ENCODE assay signal across 15 mouse cellular contexts in the genomic region with DNA sequence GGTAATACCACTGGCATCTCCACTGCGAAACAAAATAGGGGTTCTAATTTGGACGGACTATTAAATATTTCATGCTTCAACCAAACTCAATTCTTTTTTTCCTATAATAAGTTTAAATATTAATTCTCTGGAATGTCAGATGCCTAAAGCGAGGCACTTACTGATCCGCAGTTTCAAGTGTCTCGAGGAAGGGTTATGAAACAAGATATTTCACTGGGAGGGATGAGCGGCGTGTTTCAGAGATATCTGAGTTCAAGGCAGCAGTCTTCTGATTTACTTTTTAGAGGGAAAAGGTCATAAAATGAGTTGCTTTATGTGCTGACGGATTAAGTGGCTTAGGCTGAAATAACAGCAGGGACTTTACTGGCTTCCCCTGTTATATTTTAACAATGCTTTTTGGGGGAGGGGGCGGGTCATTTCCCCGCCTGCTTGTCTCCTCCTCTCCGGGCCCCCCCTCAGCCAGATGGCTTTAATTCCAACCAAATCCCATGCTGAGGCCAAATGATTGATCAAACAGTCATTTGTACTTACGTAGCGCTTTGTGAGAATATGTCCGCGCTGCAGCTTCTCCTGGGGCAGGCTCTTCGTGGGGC. TPM values are rescaled to one million over a fixed set of nuclear protein-coding genes. Genes with fewer than 3 reads are reported as not detected.
A peak's percentile ranks its signal among the peaks of the same experiment; 100 is the strongest.
DNase-seq lines count a peak whose midpoint lies in the region; ATAC-seq lines count a peak whose summit lies in the region.
"Had no signal": no experiment of that assay in that cellular context is flagged by ENCODE, and none has a peak within 500 bp of the region (broad histone marks: within the 10 kb centered on the region; RNA-seq: fewer than 3 reads in every experiment).

No protein-coding gene starts in this region.

- H3K27ac ChIP-seq in midbrain, embryonic 12.5 days (replicated peaks): no peak overlapping the region
- no peak overlapping the region for H3K27ac ChIP-seq in midbrain, embryonic 15.5 days
- H3K27ac ChIP-seq in limb, embryonic 10.5 days: peak overlapping the region; percentile 74; the same call in 1 of the 2 replicates
- H3K27ac ChIP-seq in hindbrain, embryonic 16.5 days (ENCODE audit: low read depth, low read length): no peak overlapping the region

- peak overlapping the region; percentile 16; the same call in 1 of the 2 replicates for H3K4me2 ChIP-seq in midbrain, embryonic 12.5 days (replicated peaks)
- no peak overlapping the region for H3K4me2 ChIP-seq in midbrain, embryonic 15.5 days
- no peak overlapping the region for H3K4me2 ChIP-seq in hindbrain, embryonic 16.5 days (ENCODE audit: low read length)
- H3K4me2 ChIP-seq: liver, embryonic 11.5 days had no signal

- 25% methylated on average over 16 of the region's 16 CpGs for WGBS in midbrain, embryonic 12.5 days
- 26% methylated on average over 16 of the region's 16 CpGs for WGBS in midbrain, embryonic 15.5 days
- 27% methylated on average over 16 of the region's 16 CpGs for WGBS in limb, embryonic 10.5 days
- WGBS in hindbrain, embryonic 16.5 days: 42% methylated on average over 16 of the region's 16 CpGs

- DNase-seq in embryo, embryonic 11 days: peak; percentile 66
- DNase-seq in embryo, embryonic 10.5 days (ENCODE audit: low spot score): no peak
- DNase-seq in limb, embryonic 10.5 days (ENCODE audit: low spot score): no peak
- DNase-seq in yolk sac, embryonic 10.5 days (ENCODE audit: low spot score): peak; percentile 33
- no peak for DNase-seq in lung, postnatal 25 days (ENCODE audit: low spot score)
- DNase-seq: adrenal gland, adult 8-10 months; cerebellum, adult 9-11 months; heart, postnatal 14 days; layer of hippocampus, postnatal 36 days; right cerebral cortex, postnatal 4 days had no signal

- no peaks in the 10 kb centered on the region for H3K36me3 ChIP-seq in midbrain, embryonic 12.5 days
- no peaks in the 10 kb centered on the region for H3K36me3 ChIP-seq in midbrain, embryonic 15.5 days (replicated peaks)
- H3K36me3 ChIP-seq in limb, embryonic 10.5 days: 0 out of 2 replicates have a peak, but pooled peaks cover 2% of the 10 kb centered on the region
- no peaks in the 10 kb centered on the region for H3K36me3 ChIP-seq in hindbrain, embryonic 16.5 days (ENCODE audit: control insufficient read depth, insufficient read depth, low read length)

- H3K9ac ChIP-seq in midbrain, embryonic 12.5 days (replicated peaks): no peak overlapping the region
- no peak overlapping the region for H3K9ac ChIP-seq in midbrain, embryonic 15.5 days
- H3K9ac ChIP-seq in hindbrain, embryonic 16.5 days (ENCODE audit: low read depth, low read length): no peak overlapping the region

- H3K27me3 ChIP-seq in midbrain, embryonic 12.5 days: peaks cover 72% of the 10 kb centered on the region
- H3K27me3 ChIP-seq in midbrain, embryonic 15.5 days (replicated peaks): peaks cover 40% of the 10 kb centered on the region
- H3K27me3 ChIP-seq in limb, embryonic 10.5 days (ENCODE audit: low read depth, poor library complexity, severe bottlenecking): peaks cover 90% of the 10 kb centered on the region
- no peaks in the 10 kb centered on the region; the same call in 1 of the 2 replicates for H3K27me3 ChIP-seq in hindbrain, embryonic 16.5 days (replicated peaks; ENCODE audit: control insufficient read depth, insufficient read depth, low read length)

- peaks cover 22% of the 10 kb centered on the region for H3K4me1 ChIP-seq in midbrain, embryonic 12.5 days
- H3K4me1 ChIP-seq in midbrain, embryonic 15.5 days: peaks cover 10% of the 10 kb centered on the region
- peaks cover 75% of the 10 kb centered on the region for H3K4me1 ChIP-seq in limb, embryonic 10.5 days
- H3K4me1 ChIP-seq in hindbrain, embryonic 16.5 days (ENCODE audit: control insufficient read depth, insufficient read depth, low read depth, low read length): peaks cover 2% of the 10 kb centered on the region; the same call in 1 of the 2 replicates

- H3K4me3 ChIP-seq in midbrain, embryonic 12.5 days: no peak overlapping the region
- H3K4me3 ChIP-seq in midbrain, embryonic 15.5 days: no peak overlapping the region
- peak overlapping the region; percentile 33 for H3K4me3 ChIP-seq in limb, embryonic 10.5 days
- no peak overlapping the region for H3K4me3 ChIP-seq in hindbrain, embryonic 16.5 days (ENCODE audit: low read length)
- H3K4me3 ChIP-seq: erythroblast, embryonic 14.5 days had no signal

- no peaks in the 10 kb centered on the region for H3K9me3 ChIP-seq in midbrain, embryonic 12.5 days
- H3K9me3 ChIP-seq in midbrain, embryonic 15.5 days: no peaks in the 10 kb centered on the region
- no peaks in the 10 kb centered on the region for H3K9me3 ChIP-seq in limb, embryonic 10.5 days (replicated peaks)
- H3K9me3 ChIP-seq in hindbrain, embryonic 16.5 days (ENCODE audit: control insufficient read depth, low read length): no peaks in the 10 kb centered on the region

- ATAC-seq in midbrain, embryonic 12.5 days (ENCODE audit: low FRiP score, low read depth): no peak
- no peak for ATAC-seq in midbrain, embryonic 15.5 days (replicated peaks)
- ATAC-seq in hindbrain, embryonic 16.5 days: no peak

RNA-seq across cellular contexts. Expression of a gene that starts 8.6 kb away (rescaled TPM):
- polyA plus RNA-seq in midbrain, embryonic 12.5 days (2016; fragmentation: Nextera tagmentation; extraction: Ambion mirVana): 2.4 and 3.3 TPM in 2 replicates
- 2.5 TPM in 2 replicates for polyA plus RNA-seq in midbrain, embryonic 15.5 days (2015; fragmentation: Nextera tagmentation; extraction: Ambion mirVana)
- 5.1 and 9.9 TPM in 2 replicates for polyA plus RNA-seq in limb, embryonic 10.5 days (2016; fragmentation: Nextera tagmentation; extraction: Ambion mirVana)
- 1.3 and 2.4 TPM in 2 replicates for polyA plus RNA-seq in hindbrain, embryonic 16.5 days (2015; fragmentation: Nextera tagmentation; extraction: Ambion mirVana)

Comparison
In these comparisons a context has a peak if more than half of its experiments do, and no peak if none do; other contexts are left out.
1. DNase-seq: peak in embryo, embryonic 11 days (single experiment) and yolk sac, embryonic 10.5 days (single experiment); none in embryo, embryonic 10.5 days (single experiment), limb, embryonic 10.5 days (single experiment) and lung, postnatal 25 days (single experiment).